Mouse (Mus musculus) limb, embryonic 14.5 days (tissue): ENCODE results near the gene Stil. TPM values are rescaled to one million over a fixed set of nuclear protein-coding genes. Genes with fewer than 3 reads are reported as not detected.

Source experiments
- ATAC-seq: fragments of 200-750 bp; cut with Nextera tagmentation; 2 replicates; pipeline ENCODE4 v1.8.0; 2017; ENCODE audit warnings: low read depth, moderate number of reproducible peaks, moderate TSS enrichment; ENCODE audit not compliant: low FRiP score
- DNase-seq: peaks from one replicate; pipeline ENCODE4 v3.0.0-alpha.2; 2015; ENCODE audit warnings: low spot score
- H3K27ac ChIP-seq: fragments of 300-500 bp; sonication (generic); replicated peaks from 2 replicates; pipeline ENCODE4 v1.5.1; 2014; ENCODE audit warnings: low read depth, mild to moderate bottlenecking, low read length, moderate library complexity, mixed read lengths
- H3K27me3 ChIP-seq: fragments of 300-500 bp; sonication (generic); 2 replicates; pipeline ENCODE4 v1.6.1; 2014; ENCODE audit warnings: low read length, mixed read lengths; ENCODE audit not compliant: control insufficient read depth, insufficient read depth
- H3K36me3 ChIP-seq: fragments of 300-500 bp; sonication (generic); 2 replicates; pipeline ENCODE4 v1.6.1; 2014; ENCODE audit warnings: mild to moderate bottlenecking, low read length, moderate library complexity, mixed read lengths; ENCODE audit not compliant: control insufficient read depth, insufficient read depth
- H3K4me1 ChIP-seq: fragments of 300-500 bp; sonication (generic); 2 replicates; pipeline ENCODE4 v1.6.1; 2014; ENCODE audit warnings: antibody characterized with exemption, low read length, mixed read lengths; ENCODE audit not compliant: control insufficient read depth, insufficient read depth
- H3K4me2 ChIP-seq: fragments of 300-500 bp; sonication (generic); replicated peaks from 2 replicates; pipeline ENCODE4 v1.6.1; 2014; ENCODE audit warnings: low read depth, mild to moderate bottlenecking, low read length, moderate library complexity; ENCODE audit not compliant: severe bottlenecking
- H3K4me3 ChIP-seq: fragments of 300-500 bp; sonication (generic); replicated peaks from 2 replicates; pipeline ENCODE4 v1.5.1; 2014; ENCODE audit warnings: low read length
- H3K9ac ChIP-seq: fragments of 300-500 bp; sonication (generic); 2 replicates; pipeline ENCODE4 v1.6.1; 2014; ENCODE audit warnings: mild to moderate bottlenecking, low read depth, low read length, moderate library complexity; ENCODE audit not compliant: severe bottlenecking
- H3K9me3 ChIP-seq: fragments of 300-500 bp; sonication (generic); 2 replicates; pipeline ENCODE4 v1.6.1; 2016; ENCODE audit warnings: low read length; ENCODE audit not compliant: control insufficient read depth
- POLR2A ChIP-seq: fragments of 200-500 bp; IDR thresholded peaks from 2 replicates; pipeline ENCODE4 v1.8.0; 2012; ENCODE audit warnings: inconsistent platforms, mild to moderate bottlenecking, moderate library complexity, borderline replicate concordance; ENCODE audit not compliant: insufficient read depth, insufficient read length; ENCODE audit errors: extremely low read depth
- WGBS: fragments of 180-500 bp; shearing (Covaris S2); extraction: QIAGEN DNeasy Blood & Tissue Kit; methylation state at CpG from one replicate; pipeline ENCODE4 v1.1.7; 2014; 5-methylcytosine and 5-hydroxymethylcytosine counted together
- polyA plus RNA-seq, 2 experiments: library from polyadenylated mRNA; depleted of rRNA in 1 of 2; stranded (reverse) in 1 of 2; unstranded in 1 of 2; fragments of >200 nt; fragmentation: Nextera tagmentation in 1 of 2; extraction: Ambion mirVana in 1 of 2; gene quantifications; 2 replicates each; pipeline versions ENCODE4 v1.2.1 to v1.2.3; 2012 to 2014

Stil gene
- polyA plus RNA-seq, 2 experiments = 12.8 to 16.2 TPM

- Histone ChIP-seq H3K4me2 (no peak overlapping the region), H3K4me3 (no peak overlapping the region), H3K36me3 (no peaks in the 10 kb centered on the region), H3K27ac (no peak overlapping the region), H3K9me3 (no peaks in the 10 kb centered on the region), H3K27me3 (peaks cover 36% of the 10 kb centered on the region), H3K4me1 (peaks cover 2% of the 10 kb centered on the region; the same call in 1 of the 2 replicates), H3K9ac (no peak overlapping the region)
- TF ChIP-seq POLR2A = no peak
- 7% methylated on average over 5 of the region's 5 CpGs for WGBS
- ATAC-seq = no peak
- DNase-seq = no peak
Measured at GRCm38 (mm10) chr4:115047750-115048149, 47.8 kb downstream of the Stil start.

GRCm38 (mm10) chr4:115048190-115048589, 48.2 kb downstream of the Stil start:
- 66% methylated on average over 8 of the region's 8 CpGs for WGBS
- no peak for ATAC-seq
- Histone ChIP-seq H3K9ac (no peak overlapping the region), H3K4me1 (peaks cover 5% of the 10 kb centered on the region; the same call in 1 of the 2 replicates), H3K9me3 (no peaks in the 10 kb centered on the region), H3K4me3 (no peak overlapping the region), H3K27ac (no peak overlapping the region), H3K4me2 (no peak overlapping the region), H3K27me3 (peaks cover 40% of the 10 kb centered on the region), H3K36me3 (no peaks in the 10 kb centered on the region)
- DNase-seq = no peak
- no peak for TF ChIP-seq POLR2A

GRCm38 (mm10) chr4:115051245-115051644, 51.3 kb downstream of the Stil start:
- WGBS = 70% methylated on average over 5 of the region's 5 CpGs
- H3K27me3 ChIP-seq = peaks cover 69% of the 10 kb centered on the region
- no peak for TF ChIP-seq POLR2A
- H3K9me3 ChIP-seq = no peaks in the 10 kb centered on the region
- no peak overlapping the region for H3K27ac ChIP-seq
- H3K4me2 ChIP-seq = no peak overlapping the region
- ATAC-seq = no peak
- no peak overlapping the region for H3K9ac ChIP-seq
- no peaks in the 10 kb centered on the region for H3K36me3 ChIP-seq
- H3K4me1 ChIP-seq = peaks cover 5% of the 10 kb centered on the region; the same call in 1 of the 2 replicates
- DNase-seq = no peak
- no peak overlapping the region for H3K4me3 ChIP-seq

- DNase-seq (no peak), ATAC-seq (peak; percentile 38; the same call in 1 of the 2 replicates)
- peaks cover 79% of the 10 kb centered on the region for H3K27me3 ChIP-seq
- no peaks in the 10 kb centered on the region for H3K9me3 ChIP-seq
- peaks cover 15% of the 10 kb centered on the region for H3K4me1 ChIP-seq
- peak overlapping the region; percentile 32 for H3K4me3 ChIP-seq
- no peak overlapping the region for H3K27ac ChIP-seq
- TF ChIP-seq POLR2A = no peak
- peak overlapping the region; percentile 18; the same call in 1 of the 2 replicates for H3K9ac ChIP-seq
- H3K36me3 ChIP-seq = no peaks in the 10 kb centered on the region
- WGBS = under 1% methylated on average over 36 of the region's 36 CpGs
- peak overlapping the region; percentile 51 for H3K4me2 ChIP-seq
Measured at GRCm38 (mm10) chr4:115052343-115053005, 52.5 kb downstream of the Stil start.

GRCm38 (mm10) chr4:115055044-115055443, 55.1 kb downstream of the Stil start:
- Histone ChIP-seq H3K4me2 (no peak overlapping the region), H3K27ac (no peak overlapping the region), H3K9me3 (no peaks in the 10 kb centered on the region), H3K27me3 (peaks cover 96% of the 10 kb centered on the region), H3K9ac (no peak overlapping the region), H3K36me3 (no peaks in the 10 kb centered on the region), H3K4me1 (peaks cover 15% of the 10 kb centered on the region), H3K4me3 (no peak overlapping the region)
- no peak for ATAC-seq
- 9% methylated on average over 2 of the region's 2 CpGs for WGBS
- DNase-seq = no peak
- TF ChIP-seq POLR2A = no peak

- ATAC-seq (no peak), DNase-seq (no peak)
- Histone ChIP-seq H3K9me3 (no peaks in the 10 kb centered on the region), H3K4me2 (no peak overlapping the region), H3K36me3 (no peaks in the 10 kb centered on the region), H3K27ac (no peak overlapping the region), H3K4me3 (no peak overlapping the region), H3K27me3 (peaks cover 96% of the 10 kb centered on the region), H3K9ac (no peak overlapping the region), H3K4me1 (peaks cover 15% of the 10 kb centered on the region)
- no peak for TF ChIP-seq POLR2A
- WGBS = 15% methylated on average over 3 of the region's 3 CpGs
Measured at GRCm38 (mm10) chr4:115055691-115056090, 55.7 kb downstream of the Stil start.
